7 mouse cellular contexts compared by ENCODE assay signal in genomic region chr1:171360656-171361055, GRCm38 (mm10). TPM values are rescaled to one million over a fixed set of nuclear protein-coding genes. Genes with fewer than 3 reads are reported as not detected.
A peak's percentile ranks its signal among the peaks of the same experiment; 100 is the strongest.
DNase-seq lines count a peak whose midpoint lies in the region; ATAC-seq lines count a peak whose summit lies in the region.

Klhdc9 (minus strand) TSS chr1:171360798.

- peak; percentile 85 for ATAC-seq in erythroblast, adult 5-6 weeks (replicated peaks; ENCODE audit: low FRiP score, poor library complexity, severe bottlenecking)
- ATAC-seq in limb, embryonic 13.5 days (ENCODE audit: low FRiP score, low read depth): peak; percentile 94
- ATAC-seq in midbrain, embryonic 14.5 days (ENCODE audit: low FRiP score, low TSS enrichment): peak; percentile 95

- H3K4me2 ChIP-seq in limb, embryonic 13.5 days (replicated peaks): peak within 1 kb of the TSS; percentile 84
- H3K4me2 ChIP-seq in midbrain, embryonic 14.5 days (ENCODE audit: low read length): peak within 1 kb of the TSS; percentile 94

- no peak within 1 kb of the TSS for H3K27ac ChIP-seq in brown adipose tissue, adult 24 weeks (replicated peaks; ENCODE audit: low read depth, low read length)
- H3K27ac ChIP-seq in heart, embryonic 10.5 days: peak within 1 kb of the TSS; percentile 80
- H3K27ac ChIP-seq in limb, embryonic 13.5 days: peak within 1 kb of the TSS; percentile 74
- peak within 1 kb of the TSS; percentile 80 for H3K27ac ChIP-seq in midbrain, embryonic 14.5 days (replicated peaks; ENCODE audit: low read depth, low read length)

- no peaks in the 10 kb centered on the region for H3K27me3 ChIP-seq in heart, embryonic 10.5 days (ENCODE audit: insufficient read depth, poor library complexity, severe bottlenecking)
- peaks cover 5% of the 10 kb centered on the region; the same call in 1 of the 2 replicates for H3K27me3 ChIP-seq in limb, embryonic 13.5 days
- no peaks in the 10 kb centered on the region for H3K27me3 ChIP-seq in midbrain, embryonic 14.5 days (ENCODE audit: control insufficient read depth, insufficient read depth, low read length)

- DNase-seq in heart, embryonic 10.5 days (ENCODE audit: low spot score): peak; percentile 97
- DNase-seq in kidney, adult 9 months: peak; percentile 95
- DNase-seq in midbrain, embryonic 14.5 days: peak; percentile 98
- peak; percentile 82 for DNase-seq in spleen, adult 12 weeks (ENCODE audit: low spot score)

- no peaks in the 10 kb centered on the region; the same call in 1 of the 2 replicates for H3K4me1 ChIP-seq in brown adipose tissue, adult 24 weeks (ENCODE audit: control insufficient read depth, insufficient read depth, insufficient read length, low read length)
- peaks cover 12% of the 10 kb centered on the region for H3K4me1 ChIP-seq in heart, embryonic 10.5 days
- H3K4me1 ChIP-seq in limb, embryonic 13.5 days: peaks cover 22% of the 10 kb centered on the region
- peaks cover 11% of the 10 kb centered on the region for H3K4me1 ChIP-seq in midbrain, embryonic 14.5 days (ENCODE audit: control insufficient read depth, insufficient read depth, low read length)

- no peaks in the 10 kb centered on the region for H3K9me3 ChIP-seq in heart, embryonic 10.5 days
- H3K9me3 ChIP-seq in limb, embryonic 13.5 days: peaks cover 7% of the 10 kb centered on the region
- H3K9me3 ChIP-seq in midbrain, embryonic 14.5 days (ENCODE audit: control insufficient read depth, low read length): peaks cover 3% of the 10 kb centered on the region

- H3K9ac ChIP-seq in limb, embryonic 13.5 days: peak within 1 kb of the TSS; percentile 78
- peak within 1 kb of the TSS; percentile 73 for H3K9ac ChIP-seq in midbrain, embryonic 14.5 days (replicated peaks; ENCODE audit: low read length)

- H3K4me3 ChIP-seq in brown adipose tissue, adult 24 weeks (ENCODE audit: insufficient read depth, low read depth, low read length): peak within 1 kb of the TSS; percentile 55
- H3K4me3 ChIP-seq in heart, embryonic 10.5 days: peak within 1 kb of the TSS; percentile 66
- peak within 1 kb of the TSS; percentile 56 for H3K4me3 ChIP-seq in limb, embryonic 13.5 days
- H3K4me3 ChIP-seq in midbrain, embryonic 14.5 days (replicated peaks; ENCODE audit: low read depth, low read length): peak within 1 kb of the TSS; percentile 39

- under 1% methylated on average over 21 of the region's 21 CpGs for WGBS in heart, embryonic 10.5 days
- WGBS in limb, embryonic 13.5 days: under 1% methylated on average over 21 of the region's 21 CpGs
- under 1% methylated on average over 21 of the region's 21 CpGs for WGBS in midbrain, embryonic 14.5 days

- peaks cover 27% of the 10 kb centered on the region for H3K36me3 ChIP-seq in heart, embryonic 10.5 days
- H3K36me3 ChIP-seq in limb, embryonic 13.5 days: peaks cover 34% of the 10 kb centered on the region
- H3K36me3 ChIP-seq in midbrain, embryonic 14.5 days (ENCODE audit: control insufficient read depth, insufficient read depth, low read length): peaks cover 19% of the 10 kb centered on the region

RNA-seq across cellular contexts. Expression of gene Klhdc9, which starts in this region (rescaled TPM):
- polyA plus RNA-seq in brown adipose tissue, adult 24 weeks (2012; ENCODE audit: insufficient read depth, insufficient read length, missing spikeins): not detected in 2 replicates
- not detected in 2 replicates for total RNA-seq in erythroblast, adult 5-6 weeks (2015; ENCODE audit: low replicate concordance)
- not detected in 2 replicates for total RNA-seq in erythroblast, adult 5-6 weeks (2017; ENCODE audit: low replicate concordance)
- polyA plus RNA-seq in heart, embryonic 10.5 days (2016; fragmentation: Nextera tagmentation; extraction: Ambion mirVana): 0.87 and 1.3 TPM in 2 replicates
- polyA plus RNA-seq in limb, embryonic 13.5 days (2015; fragmentation: Nextera tagmentation; extraction: Ambion mirVana): 2.2 and 2.3 TPM in 2 replicates
- polyA plus RNA-seq in midbrain, embryonic 14.5 days (2014; fragmentation: Nextera tagmentation; extraction: Ambion mirVana): 3.6 and 3.7 TPM in 2 replicates

Comparison
In these comparisons a context has a peak if more than half of its experiments do, and no peak if none do; other contexts are left out.
1. Peak in ATAC-seq in erythroblast, adult 5-6 weeks; RNA of the gene not detected or under 1 TPM.